Mouse (Mus musculus) urinary bladder, postnatal 10 days (tissue): ENCODE measurements around the gene Rpgrip1l.

Experiments
- DNase-seq: peaks from one replicate; pipeline ENCODE4 v3.0.0; 2022; ENCODE audit warnings: low spot score

Gene Rpgrip1l

DNA sequence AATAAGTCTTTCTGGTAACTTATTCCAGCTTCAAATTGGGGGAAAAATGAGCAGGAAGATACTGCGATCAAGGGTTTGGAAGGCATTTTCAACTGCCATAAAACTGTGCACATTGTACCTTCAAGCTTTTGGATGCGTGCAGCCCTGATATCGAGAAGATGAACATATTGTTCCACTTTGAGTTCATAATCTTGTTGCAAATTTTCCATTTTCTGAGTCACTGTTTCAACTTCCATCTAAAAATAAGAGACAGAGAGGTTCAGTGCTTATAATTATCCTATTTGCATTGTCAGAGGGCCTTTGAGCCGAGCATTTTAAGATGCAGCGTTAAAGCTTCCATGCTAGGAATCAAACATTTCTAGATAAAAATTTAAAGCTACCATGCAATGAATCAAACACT is 39.6 kb downstream of the Rpgrip1l start:
- DNase-seq = no peak

GRCm38 (mm10) chr8:91269374-91269958 is 43.6 kb downstream of the Rpgrip1l start:
- no peak for DNase-seq

- DNase-seq = no peak
Measured at GRCm38 (mm10) chr8:91264564-91264963, 48.5 kb downstream of the Rpgrip1l start.

GRCm38 (mm10) chr8:91263939-91264338 is 49.1 kb downstream of the Rpgrip1l start:
- DNase-seq = no peak

GRCm38 (mm10) chr8:91261598-91261997 is 51.5 kb downstream of the Rpgrip1l start:
- no peak for DNase-seq

DNA sequence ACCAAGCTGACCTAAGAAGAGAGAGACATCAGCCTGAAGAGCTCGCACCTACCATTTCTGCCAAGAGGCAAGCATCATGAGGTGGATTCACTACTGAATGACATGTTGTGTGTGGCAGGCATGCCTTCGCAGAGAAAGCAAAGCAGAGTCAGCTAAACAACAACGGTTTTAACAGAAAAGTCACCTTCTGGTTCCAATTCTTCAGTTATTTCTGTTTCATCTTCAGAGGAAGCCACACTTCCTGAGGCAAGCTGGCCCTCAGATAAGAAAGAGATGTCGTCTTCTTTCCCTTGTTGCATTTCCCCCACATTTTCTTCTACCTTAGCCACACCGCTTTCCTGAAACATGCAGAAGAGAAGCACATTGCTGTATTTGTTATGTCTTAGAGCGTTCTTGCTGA is 62.1 kb downstream of the Rpgrip1l start:
- DNase-seq = no peak

GRCm38 (mm10) chr8:91249758-91250466 is 63.1 kb downstream of the Rpgrip1l start:
- DNase-seq = no peak

DNA sequence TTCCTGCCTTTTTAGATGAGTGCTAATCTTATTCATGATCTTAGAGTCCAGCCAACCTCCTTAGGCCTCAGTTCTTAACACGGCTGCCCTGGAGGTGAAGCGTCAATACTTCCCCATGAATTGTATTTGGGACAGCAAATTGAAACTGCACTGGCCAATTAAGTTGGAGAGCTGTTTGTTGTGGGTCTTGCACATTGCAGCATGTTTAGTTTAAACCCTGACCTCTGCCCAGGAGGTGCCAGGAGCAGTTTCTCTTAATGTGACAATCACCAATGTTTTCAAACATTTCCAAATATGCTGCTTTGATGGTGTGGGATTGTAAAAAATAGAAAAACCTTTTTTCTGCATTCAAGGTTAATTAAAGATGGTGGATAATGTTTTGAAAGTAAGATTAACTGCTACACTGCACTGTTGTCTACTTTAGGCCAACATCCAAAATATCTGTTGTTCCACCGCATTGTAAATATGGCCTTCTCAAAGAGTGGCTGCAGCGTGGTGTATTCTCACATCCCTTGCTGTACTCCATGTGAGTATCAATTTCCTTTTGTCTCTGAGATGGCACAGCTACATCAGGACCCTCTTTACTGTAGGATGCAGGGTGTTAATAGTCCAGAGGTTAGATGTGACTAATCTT is 67.1 kb downstream of the Rpgrip1l start:
- no peak for DNase-seq

DNA sequence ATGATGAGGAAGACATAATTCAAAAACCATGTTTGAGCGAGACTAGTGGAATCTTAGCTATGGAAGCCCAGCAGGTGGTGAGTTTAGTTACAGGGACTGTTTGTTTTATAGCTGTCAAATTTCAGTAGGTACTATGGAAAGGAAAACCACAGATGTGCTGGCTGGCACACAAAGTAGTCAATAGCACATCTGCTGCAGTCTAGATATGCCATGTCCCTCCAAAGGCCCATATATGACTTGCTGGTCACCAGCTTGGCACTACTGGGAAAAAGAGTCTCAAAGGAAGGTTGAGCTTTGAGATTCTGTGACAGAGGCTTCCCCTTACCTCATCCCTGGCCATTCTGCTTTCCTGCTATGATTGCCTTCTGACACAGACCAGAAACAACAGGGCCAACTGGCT is 70.3 kb downstream of the Rpgrip1l start:
- no peak for DNase-seq

DNA sequence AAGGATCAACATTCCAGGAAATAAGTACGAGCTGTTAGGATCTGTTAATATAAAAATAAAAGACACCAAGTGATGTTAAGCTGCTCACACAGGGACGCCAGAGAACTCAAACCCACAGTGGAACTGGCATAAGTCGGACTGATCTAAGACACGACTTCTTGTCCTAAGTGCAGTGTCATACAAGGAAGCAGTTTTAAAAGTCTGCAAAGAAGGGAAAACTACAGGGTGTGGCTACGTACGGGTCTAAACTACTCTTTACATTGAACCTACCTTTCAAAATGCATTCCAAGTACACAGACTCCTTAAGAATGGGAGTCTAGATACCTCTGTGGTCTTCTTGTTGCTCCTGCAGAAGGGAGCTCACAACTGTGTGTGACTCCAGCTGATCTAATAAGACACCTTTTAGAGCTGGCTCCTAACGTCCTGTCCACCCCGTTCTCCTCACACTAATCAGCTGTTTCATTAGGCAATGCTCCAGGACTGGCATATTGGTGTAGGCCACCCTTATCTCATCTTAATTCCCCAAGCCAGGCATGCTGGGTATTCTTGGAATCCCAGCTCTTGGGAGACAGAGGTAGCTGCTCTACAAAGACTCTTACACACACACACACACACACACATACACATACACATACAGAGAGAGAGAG is 71.1 kb downstream of the Rpgrip1l start:
- no peak for DNase-seq

DNA sequence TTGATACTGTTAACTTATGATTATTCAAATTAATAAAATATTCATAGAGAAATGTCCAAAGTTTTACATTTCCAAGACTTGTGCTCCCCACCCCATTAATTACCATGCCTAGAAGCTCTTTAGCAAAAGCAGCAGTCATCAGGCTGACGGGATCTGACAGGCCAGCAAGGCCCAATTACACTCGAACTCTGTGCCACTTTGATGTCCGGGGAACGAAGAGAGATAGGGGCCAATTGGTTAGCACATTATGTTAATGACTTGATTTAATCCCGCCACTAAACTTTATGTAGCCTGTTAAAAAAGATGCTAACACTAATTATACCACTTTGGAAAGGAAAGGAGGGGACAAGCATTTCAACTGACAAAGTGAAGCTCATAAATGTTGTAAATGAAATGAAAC is 71.7 kb downstream of the Rpgrip1l start:
- no peak for DNase-seq

- no peak for DNase-seq
Measured at GRCm38 (mm10) chr8:91237191-91237590, 75.9 kb downstream of the Rpgrip1l start.

DNA sequence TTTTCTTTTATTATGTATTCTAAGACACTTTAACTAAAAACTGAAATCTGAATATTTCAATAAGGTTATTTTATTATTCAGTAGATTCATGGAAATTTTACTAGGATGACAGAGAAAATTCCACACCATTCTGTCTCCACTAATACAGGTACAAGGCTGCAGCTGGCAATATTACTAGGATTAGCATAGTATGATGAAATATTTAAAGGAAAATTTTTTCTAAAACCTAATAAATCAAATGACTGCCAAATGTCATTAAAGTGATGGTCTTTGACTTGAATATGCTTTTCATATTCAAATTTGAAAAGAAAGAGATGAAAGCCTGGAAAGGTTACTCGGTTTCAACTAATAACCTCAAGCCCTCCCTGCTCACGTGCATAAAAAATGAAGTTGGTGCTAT is 79.0 kb downstream of the Rpgrip1l start:
- no peak for DNase-seq

DNA sequence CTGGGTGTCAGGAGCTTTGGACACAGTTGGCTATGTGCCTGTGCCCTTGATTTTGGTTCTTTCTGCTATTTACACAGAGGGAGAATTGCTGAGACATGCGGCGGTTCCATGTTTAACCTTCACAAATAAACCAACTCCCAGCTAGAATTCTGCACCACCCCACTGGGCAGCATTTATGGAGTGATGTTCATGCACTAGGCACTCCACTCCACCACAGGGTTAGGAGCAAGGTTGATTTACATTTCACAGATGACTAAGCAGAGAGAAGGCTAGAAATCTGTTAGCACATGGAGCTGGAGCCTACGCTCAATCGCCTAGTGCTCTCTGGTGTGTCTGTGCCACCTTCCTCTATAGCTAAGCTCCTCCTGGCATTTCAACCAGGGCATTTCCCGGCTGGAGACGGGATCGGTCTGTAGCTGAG is 85.6 kb downstream of the Rpgrip1l start:
- DNase-seq = no peak

DNA sequence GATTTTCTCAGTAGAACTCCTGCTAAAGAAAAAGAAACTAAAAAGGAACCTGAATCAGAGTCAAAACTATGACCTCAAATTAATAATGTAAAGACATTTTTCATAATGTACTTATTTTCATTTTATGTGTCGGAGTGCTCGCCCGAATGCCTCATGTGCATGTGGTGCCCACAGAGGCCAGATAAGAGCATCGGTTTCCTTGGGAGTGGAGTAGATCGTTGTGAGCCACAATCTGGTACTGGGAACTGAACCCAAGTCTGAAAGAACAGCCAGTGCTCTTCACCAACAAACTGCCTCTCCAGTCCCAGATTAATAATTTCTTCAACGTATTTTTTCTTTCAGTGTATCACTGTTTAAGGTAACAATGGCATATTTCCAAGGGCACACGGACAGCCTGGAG is 88.8 kb downstream of the Rpgrip1l start:
- no peak for DNase-seq

- no peak for DNase-seq
Measured at GRCm38 (mm10) chr8:91221841-91222240, 91.2 kb downstream of the Rpgrip1l start.

DNA sequence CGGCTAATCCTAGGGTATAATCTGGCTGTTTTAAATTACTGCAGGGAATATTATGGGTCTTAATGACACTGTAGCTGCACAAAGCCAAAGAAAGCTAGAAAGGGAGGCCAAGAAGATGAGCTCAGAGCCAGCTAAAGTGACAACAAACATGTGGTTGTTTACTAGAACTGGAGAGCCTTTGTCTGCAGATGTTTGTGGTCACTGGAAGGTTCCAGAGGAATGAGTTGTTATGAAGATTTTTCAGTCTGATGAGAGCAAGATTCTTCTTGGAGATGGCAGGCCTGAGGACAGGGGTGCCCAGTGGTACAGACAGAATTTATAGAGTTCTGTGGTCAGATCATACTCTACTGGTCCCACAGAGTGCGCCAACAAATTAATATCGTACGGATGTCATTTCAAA is 94.8 kb downstream of the Rpgrip1l start:
- no peak for DNase-seq

DNA sequence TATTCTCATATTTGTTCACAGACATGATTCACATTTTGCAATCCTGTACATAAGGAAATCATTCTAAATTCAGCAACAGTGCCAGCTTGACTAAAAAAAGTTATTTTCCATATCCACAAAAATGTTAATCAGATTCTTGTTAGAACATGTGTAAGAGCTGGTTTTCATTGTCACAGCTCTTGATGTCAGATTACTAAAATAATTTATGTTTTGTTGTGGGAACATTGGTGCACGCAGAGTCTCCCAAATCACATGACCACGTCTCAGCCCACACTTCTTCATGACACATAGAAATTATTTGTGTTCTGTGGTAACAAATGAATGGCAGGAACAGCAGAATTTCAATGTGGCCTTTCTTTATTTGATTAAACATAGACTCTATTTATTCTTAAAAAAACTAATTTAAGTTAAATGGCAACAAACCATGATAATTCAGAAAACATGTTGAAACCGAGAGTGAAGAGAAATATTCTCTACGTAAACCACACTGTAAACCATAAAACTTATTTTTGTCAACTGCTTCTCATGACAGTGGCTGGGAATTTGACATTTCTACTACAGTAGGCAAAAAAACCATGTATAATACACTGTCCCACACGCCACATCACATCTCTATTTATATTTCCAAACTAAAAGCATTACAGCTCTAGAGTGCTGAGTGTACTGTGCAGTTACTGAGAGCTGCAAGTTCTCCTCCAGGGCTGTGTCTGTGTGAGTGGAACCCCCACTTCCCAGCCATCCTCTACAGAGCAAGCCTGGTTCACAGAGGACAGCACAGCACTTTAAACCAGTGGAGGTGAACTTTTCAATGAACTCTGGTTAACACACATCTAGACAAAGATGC is 95.8 kb downstream of the Rpgrip1l start:
- DNase-seq = no peak

DNA sequence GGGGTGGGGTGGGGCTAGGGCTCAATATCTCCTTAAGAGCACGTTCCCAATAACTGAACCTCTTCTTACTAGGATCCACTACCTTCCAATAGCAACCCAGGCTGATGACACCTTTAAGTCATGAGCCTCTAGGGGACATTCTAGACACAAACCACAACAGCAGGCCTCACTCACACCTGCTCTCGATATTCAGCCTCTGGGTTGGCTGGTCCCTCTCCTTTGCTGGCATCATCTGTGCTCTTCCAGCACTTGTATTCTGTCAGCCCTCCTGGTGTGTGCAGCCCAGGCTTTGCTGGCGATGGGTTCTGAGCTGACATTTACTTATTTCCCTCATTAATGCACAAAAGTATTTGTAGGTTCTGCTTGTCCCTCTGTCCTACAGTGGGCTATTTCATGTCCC is 98.8 kb downstream of the Rpgrip1l start:
- no peak for DNase-seq

DNA sequence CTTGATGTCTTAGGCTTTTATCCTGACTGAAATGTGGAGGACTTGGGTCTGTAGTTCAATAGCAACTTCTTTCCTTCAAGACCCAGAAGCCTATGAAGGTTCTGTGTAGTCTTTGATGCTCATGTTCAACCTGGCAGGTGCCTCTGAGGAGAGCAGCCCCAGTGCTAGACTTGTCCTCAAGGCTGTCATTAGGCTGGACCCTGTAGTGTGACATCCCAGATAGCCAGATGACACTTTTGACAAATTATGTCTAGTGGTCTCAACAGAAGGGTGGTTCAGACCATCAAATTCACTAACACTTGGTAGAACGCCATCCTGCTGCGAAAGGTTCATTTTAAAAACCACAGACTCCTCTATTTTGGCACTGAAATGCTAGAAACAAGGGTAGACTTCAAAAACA is 100.1 kb downstream of the Rpgrip1l start:
- no peak for DNase-seq

DNA sequence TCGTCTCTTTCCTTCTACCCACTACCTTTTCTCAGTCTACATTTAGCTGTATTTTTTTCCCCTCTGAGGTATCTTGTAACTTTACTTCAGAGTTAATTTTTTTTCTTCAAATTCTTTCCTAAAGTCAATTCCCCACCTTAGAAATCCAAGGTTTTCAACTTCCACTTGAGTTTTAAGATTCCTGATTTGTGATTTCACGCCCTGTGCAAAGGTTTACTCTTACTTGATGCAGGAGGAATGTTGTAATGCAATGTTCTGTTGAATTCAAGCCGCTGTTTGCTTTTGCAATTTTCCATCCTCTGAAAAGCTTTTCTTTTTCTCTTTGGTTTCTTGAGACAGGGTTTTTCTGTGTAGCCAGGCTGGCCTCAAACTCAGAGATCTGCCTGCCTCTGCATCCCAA is 103.4 kb downstream of the Rpgrip1l start:
- DNase-seq = no peak

GRCm38 (mm10) chr8:91207676-91208075 is 105.4 kb downstream of the Rpgrip1l start:
- no peak for DNase-seq
